Mouse (Mus musculus) B cell, adult 2 months (primary cell): ENCODE measurements around the gene H2-Q7.
"Not testable (repeated sequence)": the region's sequence is repeated elsewhere in the genome, so short reads cannot be mapped to it uniquely, and the experiment has no call there.

ENCODE experiments used
- DNase-seq, 2 experiments: peaks; one replicate each; pipeline ENCODE4 v3.0.0; 2022

The H2-Q7 gene

GRCm38 (mm10) chr17:35437386-35437936, 1.5 kb upstream of the H2-Q7 start:
- peak in 1 of 2 experiments; percentile 26 for DNase-seq

GRCm38 (mm10) chr17:35438395-35438794, 560 bp upstream of the H2-Q7 start:
- not testable (repeated sequence) for DNase-seq

- not testable (repeated sequence) for DNase-seq
These were observed 366 bp downstream of the H2-Q7 start for GRCm38 (mm10) chr17:35439295-35439747.

GRCm38 (mm10) chr17:35439925-35440645, 1.1 kb downstream of the H2-Q7 start:
- peak in 1 of 2 experiments; percentile 22 for DNase-seq

DNA sequence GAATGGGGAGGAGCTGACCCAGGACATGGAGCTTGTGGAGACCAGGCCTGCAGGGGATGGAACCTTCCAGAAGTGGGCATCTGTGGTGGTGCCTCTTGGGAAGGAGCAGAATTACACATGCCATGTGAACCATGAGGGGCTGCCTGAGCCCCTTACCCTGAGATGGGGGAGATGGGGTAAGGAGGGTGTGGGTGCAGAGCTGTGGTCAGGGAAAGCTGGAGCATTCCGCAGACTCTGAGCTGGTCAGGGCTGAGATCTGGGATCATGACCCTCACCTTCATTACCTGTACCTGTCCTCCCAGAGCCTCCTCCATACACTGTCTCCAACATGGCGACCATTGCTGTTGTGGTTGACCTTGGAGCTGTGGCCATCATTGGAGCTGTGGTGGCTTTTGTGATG, 3.4 kb downstream of the H2-Q7 start:
- DNase-seq, result not testable (repeated sequence)

GRCm38 (mm10) chr17:35444510-35444909, 5.6 kb downstream of the H2-Q7 start:
- DNase-seq, result not testable (repeated sequence)

GRCm38 (mm10) chr17:35458247-35458646, 19.3 kb downstream of the H2-Q7 start:
- not testable (repeated sequence) for DNase-seq

- DNase-seq, result peak in 1 of 2 experiments; percentile 0
These were observed 21.8 kb downstream of the H2-Q7 start for GRCm38 (mm10) chr17:35460513-35461341.

- peak; percentile 52 to 53 for DNase-seq
These were observed 26.7 kb downstream of the H2-Q7 start for GRCm38 (mm10) chr17:35465651-35466050.

DNA sequence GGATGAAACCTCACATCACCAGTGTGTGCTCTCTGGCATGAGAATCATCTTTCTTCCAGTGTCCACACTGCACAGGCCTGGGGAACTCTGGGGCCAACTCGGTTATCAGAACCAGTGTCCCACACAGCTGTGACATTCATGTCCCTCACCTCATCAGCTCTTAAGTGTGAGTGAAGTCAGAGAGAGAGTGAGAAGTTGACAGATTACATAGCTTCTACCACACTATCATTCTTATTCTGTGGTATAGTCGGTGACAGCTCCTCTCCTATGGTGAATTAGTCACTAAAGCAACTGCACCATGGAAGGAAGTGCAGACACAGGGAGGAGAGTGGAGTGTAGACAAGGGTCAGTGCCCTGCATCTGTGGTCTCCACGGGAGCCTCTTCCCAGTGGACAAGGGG, 30.0 kb downstream of the H2-Q7 start:
- DNase-seq, result not testable (repeated sequence)

DNA sequence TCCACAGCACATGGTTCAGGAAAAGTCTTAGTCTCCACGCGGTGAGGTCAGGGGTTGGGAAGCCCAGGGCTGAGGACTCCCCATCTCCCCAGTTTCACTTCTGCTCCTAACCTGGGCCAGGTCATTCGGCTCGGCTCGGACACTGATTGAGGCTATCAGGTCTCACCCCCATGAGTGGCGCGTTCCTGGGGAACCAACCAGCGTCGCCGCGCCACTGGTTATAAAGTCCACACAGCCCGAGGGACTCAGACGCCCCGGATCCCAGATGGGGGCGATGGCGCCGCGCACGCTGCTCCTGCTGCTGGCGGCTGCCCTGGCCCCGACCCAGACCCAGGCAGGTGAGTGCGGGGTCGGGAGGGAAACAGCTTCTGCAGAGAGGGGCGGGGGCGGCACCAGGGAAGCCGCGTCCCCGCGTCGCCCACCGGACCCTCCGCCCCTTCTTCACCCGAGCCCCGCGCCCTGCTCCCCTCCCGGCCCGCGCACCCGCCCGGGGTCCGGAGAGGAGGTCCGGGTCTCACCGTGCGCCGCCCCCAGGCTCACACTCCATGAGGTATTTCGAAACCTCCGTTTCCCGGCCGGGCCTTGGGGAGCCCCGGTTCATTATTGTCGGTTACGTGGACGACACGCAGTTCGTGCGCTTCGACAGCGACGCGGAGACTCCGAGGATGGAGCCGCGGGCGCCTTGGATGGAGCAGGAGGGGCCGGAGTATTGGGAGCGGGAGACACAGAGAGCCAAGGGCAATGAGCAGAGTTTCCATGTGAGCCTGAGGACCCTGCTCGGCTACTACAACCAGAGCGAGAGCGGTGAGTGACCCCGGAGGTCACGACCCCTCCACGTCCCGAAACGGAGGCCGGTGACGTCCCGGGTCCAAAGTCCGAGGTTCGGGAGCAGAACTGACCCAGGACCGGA, 31.1 kb downstream of the H2-Q7 start, which contains the start of gene H2-Q10:
Gene H2-Q10 (plus strand): TSS at position 248 of the 910 bp plus-strand sequence.
- DNase-seq, result no peak

DNA sequence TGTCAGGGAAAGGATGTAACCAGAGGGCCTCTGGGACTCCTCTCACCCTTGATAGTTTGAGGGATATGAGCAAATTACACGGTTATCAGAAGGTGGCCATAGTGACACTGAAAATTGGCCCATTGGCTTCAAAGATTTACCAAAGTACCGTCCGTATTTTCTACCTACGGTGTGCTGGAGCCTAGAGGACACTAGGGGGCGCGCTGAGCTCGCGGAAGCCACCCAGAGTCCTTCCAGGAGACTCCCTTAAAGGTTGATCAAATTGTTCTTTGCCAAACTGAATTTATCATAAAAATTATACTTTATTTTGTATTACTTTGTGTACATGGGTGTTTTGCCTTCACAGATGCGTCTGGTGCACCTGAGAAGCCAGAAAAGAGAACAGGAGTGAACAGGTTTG, 45.1 kb downstream of the H2-Q7 start:
- peak; percentile 72 to 77 for DNase-seq

GRCm38 (mm10) chr17:35485702-35486101, 46.7 kb downstream of the H2-Q7 start:
- DNase-seq, result no peak

DNA sequence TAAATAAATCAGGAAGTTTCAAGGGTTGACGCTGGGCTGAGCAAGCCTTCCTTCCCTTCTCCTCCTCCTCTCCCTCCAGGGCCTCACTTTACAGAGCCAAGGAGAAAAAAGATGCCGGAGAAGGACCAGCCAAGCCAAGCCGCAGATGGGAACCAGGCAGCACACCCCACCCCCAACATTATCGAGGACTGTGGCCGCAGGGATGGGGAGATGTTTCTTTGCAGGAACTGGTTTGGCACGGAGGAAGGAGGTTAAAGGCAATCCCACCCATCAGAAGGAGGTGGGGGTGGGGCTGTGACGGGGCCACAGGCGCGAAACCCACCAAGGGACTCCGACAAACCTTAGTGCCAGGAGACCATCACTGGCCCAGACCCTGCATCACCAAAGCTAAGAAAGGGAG, 47.8 kb downstream of the H2-Q7 start:
- DNase-seq, result no peak

GRCm38 (mm10) chr17:35488041-35488440, 49.1 kb downstream of the H2-Q7 start:
- no peak for DNase-seq

GRCm38 (mm10) chr17:35490320-35490719, 51.4 kb downstream of the H2-Q7 start:
- DNase-seq, result no peak
